Mouse (Mus musculus): ENCODE results near the gene Ngrn.

DNA sequence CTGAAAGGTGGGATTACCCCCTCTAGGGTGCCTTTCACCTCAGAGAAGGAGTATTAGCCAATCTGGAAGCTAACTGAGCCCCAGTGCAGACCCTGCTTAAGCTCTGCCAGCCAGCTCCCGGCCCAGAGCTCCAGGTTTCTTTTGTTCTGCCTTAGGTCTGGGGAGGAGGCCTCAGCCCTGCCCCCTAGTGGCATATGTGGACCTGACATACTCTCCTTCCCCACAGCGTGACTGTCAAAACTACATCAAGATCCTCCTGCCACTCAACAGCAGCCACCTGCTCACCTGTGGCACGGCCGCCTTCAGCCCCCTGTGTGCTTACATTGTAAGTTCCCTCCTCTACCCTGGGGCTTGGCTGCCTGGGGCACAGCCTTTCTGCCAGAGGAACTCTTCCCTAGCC lies 45.6 kb upstream of the Ngrn start:
- TF ChIP-seq GATA1 (IDR thresholded peaks at IDR 0.05; ENCODE audit: borderline replicate concordance, low read length) = no peak
- no peak for TF ChIP-seq FLI1 (IDR thresholded peaks at IDR 0.05; ENCODE audit: low read length)

Measured in megakaryocyte, embryonic 14.5 days (primary cell).